Mouse (Mus musculus) adrenal gland, adult 8-10 months (tissue): ENCODE data around the gene Panx2. TPM values are rescaled to one million over a fixed set of nuclear protein-coding genes. Genes with fewer than 3 reads are reported as not detected.

Experiments
- DNase-seq: peaks from one replicate; pipeline ENCODE4 v3.0.0; 2022
- total RNA-seq, 4 experiments: library from RNA; stranded (reverse); gene quantifications; 2 replicates each; pipeline ENCODE4 v1.2.4; 2022

Gene Panx2
- 1 to 10 TPM in 3 of 4 experiments, under 1 TPM in 1; 0.78 to 2.4 (median 1.7) TPM for total RNA-seq

GRCm38 (mm10) chr15:89059161-89059931 is at the start of gene Panx2:
Panx2 (plus strand) TSS chr15:89059734.
- DNase-seq: no peak

- DNase-seq: no peak
These were observed 42.8 kb upstream of the Panx2 start for GRCm38 (mm10) chr15:89016722-89017121.

GRCm38 (mm10) chr15:89020085-89020484 is 39.4 kb upstream of the Panx2 start:
- no peak for DNase-seq

- DNase-seq: no peak
These were observed 39.0 kb upstream of the Panx2 start for GRCm38 (mm10) chr15:89020492-89020891.

GRCm38 (mm10) chr15:89044381-89044780 is 15.2 kb upstream of the Panx2 start:
- no peak for DNase-seq

- DNase-seq: no peak
These were observed 13.2 kb upstream of the Panx2 start for GRCm38 (mm10) chr15:89046356-89046755.

- DNase-seq: no peak
These were observed 4.9 kb upstream of the Panx2 start for GRCm38 (mm10) chr15:89054666-89055065.

GRCm38 (mm10) chr15:89058736-89059135 is 798 bp upstream of the Panx2 start:
- no peak for DNase-seq

GRCm38 (mm10) chr15:89060032-89060681 is 623 bp downstream of the Panx2 start:
- DNase-seq: no peak

GRCm38 (mm10) chr15:89060811-89061460 is 1.4 kb downstream of the Panx2 start:
- DNase-seq: no peak

- DNase-seq: no peak
These were observed 2.4 kb downstream of the Panx2 start for GRCm38 (mm10) chr15:89061761-89062517.

- no peak for DNase-seq
These were observed 3.0 kb downstream of the Panx2 start for GRCm38 (mm10) chr15:89062518-89062910.

GRCm38 (mm10) chr15:89063001-89063400 is 3.5 kb downstream of the Panx2 start:
- no peak for DNase-seq

GRCm38 (mm10) chr15:89063536-89063935 is 4.0 kb downstream of the Panx2 start:
- DNase-seq: no peak

GRCm38 (mm10) chr15:89064891-89065290 is 5.4 kb downstream of the Panx2 start:
- DNase-seq: no peak

- no peak for DNase-seq
These were observed 8.1 kb downstream of the Panx2 start for GRCm38 (mm10) chr15:89067609-89068008.

- DNase-seq: no peak
These were observed 8.7 kb downstream of the Panx2 start for GRCm38 (mm10) chr15:89068226-89068625.

- DNase-seq: no peak
These were observed 9.9 kb downstream of the Panx2 start for GRCm38 (mm10) chr15:89069336-89069840.

GRCm38 (mm10) chr15:89070606-89071005 is 11.1 kb downstream of the Panx2 start:
- DNase-seq: no peak

- DNase-seq: no peak
These were observed 14.6 kb downstream of the Panx2 start for GRCm38 (mm10) chr15:89073993-89074603.

- no peak for DNase-seq
These were observed 15.3 kb downstream of the Panx2 start, which contains the start of gene Trabd for GRCm38 (mm10) chr15:89074613-89075477. Trabd (plus strand) TSS chr15:89075124.
